Mouse (Mus musculus) kidney, adult 2 months (tissue): ENCODE data around the gene Kcnmb3.

Experiments
- CTCF ChIP-seq: fragments of 200-500 bp; conservative IDR thresholded peaks from 2 replicates; pipeline ENCODE4 v1.5.1; 2011; ENCODE audit warnings: low read depth, mild to moderate bottlenecking, control low read depth, low read length, moderate library complexity, mixed read lengths; ENCODE audit not compliant: insufficient read depth, insufficient read length
- POLR2A ChIP-seq: fragments of 200-500 bp; IDR thresholded peaks from one replicate; pipeline ENCODE4 v1.6.1; 2011; ENCODE audit warnings: low read depth, low read length, control low read depth

GRCm38 (mm10) chr3:32434016-32434415 is 58.0 kb downstream of the Kcnmb3 start:
- TF ChIP-seq POLR2A (no peak), CTCF (no peak)
